Mouse (Mus musculus) intestine, embryonic 16.5 days (tissue): ENCODE data around the gene Gm26897. TPM values are rescaled to one million over a fixed set of nuclear protein-coding genes. Genes with fewer than 3 reads are reported as not detected.

Experiments
- ATAC-seq: fragments of 200-750 bp; cut with Nextera tagmentation; 2 replicates; pipeline ENCODE4 v1.8.0; 2017; ENCODE audit warnings: moderate TSS enrichment, moderate library complexity
- H3K27ac ChIP-seq: fragments of 300-500 bp; sonication (generic); 2 replicates; pipeline ENCODE4 v1.5.1; 2014; ENCODE audit warnings: mild to moderate bottlenecking, low read length
- H3K27me3 ChIP-seq: fragments of 300-500 bp; sonication (generic); replicated peaks from 2 replicates; pipeline ENCODE4 v1.6.1; 2014; ENCODE audit warnings: low read length, control low read depth, mixed read lengths; ENCODE audit not compliant: control insufficient read depth, insufficient read depth
- H3K36me3 ChIP-seq: fragments of 300-500 bp; sonication (generic); 2 replicates; pipeline ENCODE4 v1.6.1; 2014; ENCODE audit warnings: low read length, control low read depth; ENCODE audit not compliant: control insufficient read depth, insufficient read depth
- H3K4me1 ChIP-seq: fragments of 300-500 bp; sonication (generic); 2 replicates; pipeline ENCODE4 v1.6.1; 2014; ENCODE audit warnings: low read length, control low read depth, mixed read lengths; ENCODE audit not compliant: control insufficient read depth, insufficient read depth
- H3K4me2 ChIP-seq: fragments of 300-500 bp; sonication (generic); 2 replicates; pipeline ENCODE4 v1.6.1; 2014; ENCODE audit warnings: low read depth, low read length, control low read depth
- H3K4me3 ChIP-seq: fragments of 300-500 bp; sonication (generic); 2 replicates; pipeline ENCODE4 v1.5.1; 2014; ENCODE audit warnings: mild to moderate bottlenecking, low read length
- H3K9ac ChIP-seq: fragments of 300-500 bp; sonication (generic); 2 replicates; pipeline ENCODE4 v1.6.1; 2014; ENCODE audit warnings: low read depth, low read length
- H3K9me3 ChIP-seq: fragments of 300-500 bp; sonication (generic); 2 replicates; pipeline ENCODE4 v1.6.1; 2016; ENCODE audit warnings: low read length, control low read depth; ENCODE audit not compliant: control insufficient read depth
- WGBS: fragments of 180-500 bp; shearing (Covaris S2); extraction: QIAGEN DNeasy Blood & Tissue Kit; methylation state at CpG from one replicate; pipeline ENCODE4 v1.1.7; 2014; 5-methylcytosine and 5-hydroxymethylcytosine counted together
- polyA plus RNA-seq: library from polyadenylated mRNA; unstranded; fragments of >200 nt; fragmentation: Nextera tagmentation; extraction: Ambion mirVana; gene quantifications from 2 replicates; pipeline ENCODE4 v1.2.1, GENCODE M21; 2015

Gm26897 gene
- polyA plus RNA-seq, 1 experiment from 2014 or later, result not detected

GRCm38 (mm10) chr5:111765671-111766290, 32.1 kb downstream of the Gm26897 start:
- Histone ChIP-seq H3K27ac (no peak overlapping the region), H3K4me3 (no peak overlapping the region), H3K4me1 (peaks cover 21% of the 10 kb centered on the region), H3K27me3 (no peaks in the 10 kb centered on the region; the same call in 1 of the 2 replicates), H3K36me3 (no peaks in the 10 kb centered on the region), H3K9me3 (no peaks in the 10 kb centered on the region), H3K9ac (no peak overlapping the region), H3K4me2 (no peak overlapping the region)
- no peak for ATAC-seq
- WGBS, result 75% methylated on average over 15 of the region's 15 CpGs

- no peak overlapping the region for H3K9ac ChIP-seq
- no peaks in the 10 kb centered on the region for H3K36me3 ChIP-seq
- H3K27me3 ChIP-seq, result no peaks in the 10 kb centered on the region
- H3K4me3 ChIP-seq, result no peak overlapping the region
- no peak overlapping the region for H3K27ac ChIP-seq
- peaks cover 14% of the 10 kb centered on the region for H3K4me1 ChIP-seq
- H3K9me3 ChIP-seq, result no peaks in the 10 kb centered on the region
- no peak overlapping the region for H3K4me2 ChIP-seq
- no peak for ATAC-seq
- WGBS, result 87% methylated on average over 4 of the region's 4 CpGs
Measured at GRCm38 (mm10) chr5:111766696-111767095, 33.0 kb downstream of the Gm26897 start.

GRCm38 (mm10) chr5:111770266-111770665, 36.5 kb downstream of the Gm26897 start:
- ATAC-seq, result peak; percentile 89
- peak overlapping the region; percentile 30 for H3K4me2 ChIP-seq
- H3K27me3 ChIP-seq, result no peaks in the 10 kb centered on the region
- peaks cover 27% of the 10 kb centered on the region for H3K4me1 ChIP-seq
- WGBS, result 10% methylated on average over 15 of the region's 15 CpGs
- H3K27ac ChIP-seq, result peak overlapping the region; percentile 72
- peak overlapping the region; percentile 43 for H3K9ac ChIP-seq
- no peaks in the 10 kb centered on the region for H3K9me3 ChIP-seq
- H3K36me3 ChIP-seq, result no peaks in the 10 kb centered on the region
- H3K4me3 ChIP-seq, result no peak overlapping the region

- H3K9ac ChIP-seq, result no peak overlapping the region
Measured at GRCm38 (mm10) chr5:111772127-111772526, 38.4 kb downstream of the Gm26897 start.

GRCm38 (mm10) chr5:111772591-111773406, 39.1 kb downstream of the Gm26897 start:
- 34% methylated on average over 13 of the region's 13 CpGs for WGBS
- ATAC-seq, result no peak
- Histone ChIP-seq H3K9me3 (no peaks in the 10 kb centered on the region), H3K36me3 (no peaks in the 10 kb centered on the region), H3K4me1 (peaks cover 27% of the 10 kb centered on the region), H3K4me2 (no peak overlapping the region), H3K9ac (no peak overlapping the region), H3K4me3 (no peak overlapping the region), H3K27ac (0 out of 2 replicates have a peak overlapping the region, but pooled peaks have one; percentile 9), H3K27me3 (no peaks in the 10 kb centered on the region)

More at GRCm38 (mm10) chr5:111772127-111772526, 38.4 kb downstream of the Gm26897 start:
- Histone ChIP-seq H3K36me3 (no peaks in the 10 kb centered on the region), H3K4me1 (peaks cover 27% of the 10 kb centered on the region), H3K27me3 (no peaks in the 10 kb centered on the region), H3K9me3 (no peaks in the 10 kb centered on the region), H3K4me3 (no peak overlapping the region), H3K27ac (0 out of 2 replicates have a peak overlapping the region, but pooled peaks have one; percentile 9), H3K4me2 (no peak overlapping the region)
- ATAC-seq, result no peak
- WGBS, result 41% methylated on average over 8 of the region's 8 CpGs

GRCm38 (mm10) chr5:111773407-111773733, 39.6 kb downstream of the Gm26897 start:
- no peak for ATAC-seq
- no peaks in the 10 kb centered on the region for H3K36me3 ChIP-seq
- no peaks in the 10 kb centered on the region for H3K27me3 ChIP-seq
- no peak overlapping the region for H3K27ac ChIP-seq
- no peaks in the 10 kb centered on the region for H3K9me3 ChIP-seq
- no peak overlapping the region for H3K9ac ChIP-seq
- WGBS, result 58% methylated on average over 5 of the region's 5 CpGs
- H3K4me3 ChIP-seq, result no peak overlapping the region
- no peak overlapping the region for H3K4me2 ChIP-seq
- peaks cover 27% of the 10 kb centered on the region for H3K4me1 ChIP-seq

- H3K27ac ChIP-seq, result no peak overlapping the region
- H3K36me3 ChIP-seq, result no peaks in the 10 kb centered on the region
- no peaks in the 10 kb centered on the region for H3K27me3 ChIP-seq
- H3K9me3 ChIP-seq, result no peaks in the 10 kb centered on the region
- no peak overlapping the region for H3K9ac ChIP-seq
- peaks cover 16% of the 10 kb centered on the region for H3K4me1 ChIP-seq
- no peak for ATAC-seq
- no peak overlapping the region for H3K4me3 ChIP-seq
- 79% methylated on average over 6 of the region's 6 CpGs for WGBS
- no peak overlapping the region for H3K4me2 ChIP-seq
Measured at GRCm38 (mm10) chr5:111776246-111776645, 42.5 kb downstream of the Gm26897 start.

GRCm38 (mm10) chr5:111778093-111778492, 44.4 kb downstream of the Gm26897 start:
- Histone ChIP-seq H3K4me1 (peaks cover 5% of the 10 kb centered on the region; the same call in 1 of the 2 replicates), H3K27ac (no peak overlapping the region), H3K9ac (no peak overlapping the region), H3K9me3 (no peaks in the 10 kb centered on the region), H3K4me2 (no peak overlapping the region), H3K36me3 (no peaks in the 10 kb centered on the region), H3K27me3 (no peaks in the 10 kb centered on the region), H3K4me3 (no peak overlapping the region)
- 69% methylated on average over 5 of the region's 5 CpGs for WGBS
- no peak for ATAC-seq

GRCm38 (mm10) chr5:111779776-111780485, 46.2 kb downstream of the Gm26897 start:
- Histone ChIP-seq H3K4me1 (no peaks in the 10 kb centered on the region), H3K9ac (no peak overlapping the region), H3K4me3 (no peak overlapping the region), H3K27me3 (no peaks in the 10 kb centered on the region), H3K9me3 (no peaks in the 10 kb centered on the region), H3K27ac (no peak overlapping the region), H3K4me2 (no peak overlapping the region), H3K36me3 (no peaks in the 10 kb centered on the region)
- WGBS, result 92% methylated on average over 10 of the region's 10 CpGs
- no peak for ATAC-seq
